Mouse (Mus musculus): Measurements from ENCODE around the gene Rrp7a.

DNA sequence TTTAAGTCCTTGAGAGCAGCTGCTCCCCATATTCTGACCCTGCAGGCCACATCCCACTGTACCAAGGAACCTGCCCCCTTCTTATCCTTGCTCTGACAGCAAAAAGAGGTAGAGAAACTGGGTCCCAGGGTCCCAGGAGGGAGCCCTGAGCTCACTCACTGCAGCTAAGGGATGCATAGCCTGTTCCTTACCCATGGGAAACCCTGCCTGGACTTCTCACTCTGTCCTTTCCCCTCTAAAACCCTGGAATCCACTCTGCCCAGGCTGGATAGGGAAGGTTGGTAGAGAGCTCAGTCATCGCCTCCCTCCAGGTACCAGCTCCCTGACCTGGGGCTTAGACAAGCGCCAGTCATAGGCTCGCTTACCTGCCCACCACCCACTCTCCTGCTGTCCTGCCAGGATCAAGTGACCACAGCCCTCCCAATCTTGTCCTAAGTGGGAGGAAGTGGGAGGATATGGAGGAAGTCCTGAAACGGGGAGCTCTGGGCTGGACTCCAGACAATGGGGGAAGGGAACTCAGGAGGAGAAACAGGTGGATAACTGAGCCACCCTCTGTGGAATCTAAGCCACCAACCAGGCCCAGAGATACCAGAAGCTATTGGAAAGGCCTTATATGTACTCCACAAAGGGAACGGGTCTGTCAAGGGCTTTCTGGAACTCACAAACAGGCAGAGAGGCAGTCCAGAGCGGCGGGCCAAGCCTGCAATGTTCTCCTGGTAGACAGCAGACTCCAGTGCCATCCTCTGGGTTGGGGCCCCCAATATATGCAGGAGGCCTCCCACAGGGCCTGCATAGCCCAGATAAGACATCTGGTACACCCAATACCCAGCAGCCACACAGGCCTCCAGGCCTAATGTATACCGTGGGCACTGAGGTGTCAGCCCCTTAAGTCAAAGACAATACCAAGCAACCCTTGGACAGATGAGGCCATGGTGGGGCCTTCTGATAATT, 47.4 kb upstream of the Rrp7a start:
- TF ChIP-seq POLR2A (IDR thresholded peaks at IDR 0.05; ENCODE audit: control insufficient read depth, low read depth, low read length): no peak
- no peak for TF ChIP-seq CTCF (IDR thresholded peaks at IDR 0.05; ENCODE audit: control insufficient read depth, insufficient read depth, insufficient replicate concordance, low read depth, low read length)
